Mouse (Mus musculus) fat pad, adult 2 months (tissue): ENCODE measurements at regions not wholly inside any gene's neighbourhood (a gene's known extent, or its start where the extent isn't known, plus 50 kb on each side); places are given as distances from the start of the nearest gene placed in this dataset.

ENCODE experiments used
- DNase-seq: peaks from one replicate; pipeline ENCODE4 v3.0.0-alpha.2; 2011; ENCODE audit warnings: low read depth, low spot score; ENCODE audit errors: extremely low read depth

DNA sequence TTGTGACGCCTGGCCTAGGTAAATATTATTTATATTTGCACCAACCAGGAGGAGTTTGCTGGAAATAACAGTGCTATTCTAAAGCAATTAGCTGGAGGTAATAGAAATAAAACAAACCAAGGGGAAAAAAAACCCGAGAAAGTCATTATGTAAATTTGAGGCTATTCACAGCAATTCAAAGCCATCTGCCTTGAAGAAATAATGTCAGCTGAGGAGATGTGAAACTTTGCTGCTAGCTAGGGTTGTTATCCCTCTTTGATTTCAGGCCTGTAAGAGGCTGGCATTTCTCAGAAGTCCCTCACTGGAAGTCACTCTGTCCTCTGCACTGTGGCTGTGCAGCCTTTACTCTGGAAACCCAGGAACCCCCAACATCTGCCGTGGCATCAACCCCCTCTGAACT, 67.5 kb upstream of the Map1b start:
- no peak for DNase-seq

DNA sequence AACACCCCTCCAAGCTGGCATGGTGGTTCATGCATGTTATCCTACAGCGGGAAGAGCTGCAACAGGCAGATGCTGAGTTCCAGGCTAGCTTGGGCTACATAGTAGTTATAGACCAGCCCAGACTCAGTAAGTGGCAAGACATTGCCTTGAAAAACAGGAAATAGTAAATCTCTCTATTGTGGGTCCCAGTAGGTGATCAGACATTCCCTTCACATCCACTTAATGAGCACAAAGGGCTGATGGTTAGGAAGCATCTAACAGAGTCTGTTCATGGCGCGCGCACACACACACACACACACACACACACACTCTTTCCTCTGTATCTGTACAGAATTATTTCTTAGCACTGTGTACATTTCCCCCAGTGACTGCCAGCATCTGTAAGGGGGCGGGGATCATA, 64.0 kb upstream of the Map1b start:
- DNase-seq: no peak

DNA sequence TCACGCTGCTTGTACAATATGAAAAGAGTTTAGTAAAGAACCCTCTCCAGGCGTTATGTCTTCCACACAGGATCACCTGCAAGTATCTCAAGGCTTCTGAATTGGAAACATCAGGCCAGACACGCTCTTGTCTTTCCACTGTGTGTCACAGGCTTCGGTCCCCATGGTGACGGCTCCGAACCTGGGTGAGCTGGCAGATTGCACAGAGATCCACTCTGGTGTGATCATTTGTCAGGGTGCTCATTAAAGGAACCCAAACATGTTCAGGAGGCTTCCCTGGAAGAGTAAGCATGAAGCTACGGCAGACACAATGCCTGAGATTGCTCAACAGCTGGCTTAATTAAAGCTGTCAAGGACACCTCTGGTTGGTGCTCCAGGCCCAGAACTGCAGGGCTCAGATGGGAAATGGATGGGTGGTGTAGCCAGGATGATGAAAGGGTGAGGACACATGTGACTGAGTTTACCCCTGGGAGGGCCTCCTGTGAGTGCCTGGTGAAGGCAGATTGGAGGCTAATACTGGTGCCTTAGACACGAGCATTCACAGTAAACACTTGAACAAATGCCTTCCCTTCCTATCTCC, 63.3 kb upstream of the Map1b start:
- no peak for DNase-seq

DNA sequence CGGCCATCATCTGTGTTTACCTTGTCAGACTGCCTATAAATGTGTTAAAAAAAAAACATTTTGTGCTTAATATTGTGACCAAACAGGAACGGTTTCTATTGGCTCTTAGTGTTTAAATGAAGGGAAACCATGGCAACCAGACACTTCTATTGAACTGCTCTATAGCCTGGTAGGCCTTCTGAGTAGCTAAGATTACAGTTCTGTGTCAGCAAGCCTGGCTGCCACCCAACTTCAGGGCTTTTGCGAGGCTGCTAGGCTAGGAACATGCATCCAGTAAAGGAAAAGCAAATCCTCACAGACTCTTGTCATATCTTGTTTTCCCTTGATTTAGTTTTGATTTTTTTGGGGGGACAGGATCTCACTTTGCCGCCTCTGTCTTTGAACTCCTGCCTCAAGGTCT, 61.3 kb upstream of the Map1b start:
- DNase-seq: no peak

DNA sequence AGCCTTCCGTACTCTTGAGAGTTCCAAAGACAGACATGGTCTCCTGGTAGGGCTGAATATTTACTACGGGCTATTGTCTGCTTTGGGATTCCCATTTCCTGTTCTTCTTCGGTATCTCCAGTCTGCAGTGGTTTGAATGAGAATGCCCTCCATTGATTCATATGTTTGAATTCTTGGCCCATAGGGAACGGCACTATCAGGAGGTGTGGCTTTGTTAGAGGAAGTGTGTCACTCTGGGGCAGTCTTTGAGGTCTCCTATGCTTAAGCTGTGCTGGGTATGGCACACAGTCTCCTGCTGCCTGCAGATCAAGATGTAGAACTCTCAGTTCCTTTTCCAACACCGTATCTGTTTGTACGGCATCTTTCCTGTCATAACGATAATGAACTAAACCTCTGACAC, 56.7 kb upstream of the Map1b start:
- no peak for DNase-seq

DNA sequence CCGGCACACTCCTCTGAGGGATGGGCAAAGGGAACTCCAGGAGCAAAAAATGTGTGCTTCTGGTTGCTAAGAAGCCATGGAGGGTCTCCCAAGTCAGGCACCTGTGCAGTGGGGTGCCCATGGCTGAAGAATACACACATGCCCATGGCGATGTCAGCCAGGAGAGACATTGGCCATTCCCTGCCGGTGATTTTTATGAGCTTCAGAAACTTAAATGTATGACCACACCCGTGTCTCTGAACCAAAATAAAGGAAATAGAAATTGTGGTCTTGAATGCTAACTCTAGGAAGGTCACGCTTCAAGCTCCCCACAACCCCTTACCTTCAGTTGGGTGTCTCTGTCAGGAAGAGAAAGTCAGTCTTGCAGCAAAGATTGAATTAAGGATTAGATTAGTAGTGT, 56.0 kb upstream of the Map1b start:
- no peak for DNase-seq
